Mouse (Mus musculus) lung, postnatal 36 days (tissue): ENCODE results near the gene Spata17.
A peak's percentile ranks its signal among the peaks of the same experiment; 100 is the strongest.

ENCODE experiments used
- DNase-seq: peaks from one replicate; pipeline ENCODE4 v3.0.0; 2022; ENCODE audit warnings: mixed read lengths

Gene Spata17

DNA sequence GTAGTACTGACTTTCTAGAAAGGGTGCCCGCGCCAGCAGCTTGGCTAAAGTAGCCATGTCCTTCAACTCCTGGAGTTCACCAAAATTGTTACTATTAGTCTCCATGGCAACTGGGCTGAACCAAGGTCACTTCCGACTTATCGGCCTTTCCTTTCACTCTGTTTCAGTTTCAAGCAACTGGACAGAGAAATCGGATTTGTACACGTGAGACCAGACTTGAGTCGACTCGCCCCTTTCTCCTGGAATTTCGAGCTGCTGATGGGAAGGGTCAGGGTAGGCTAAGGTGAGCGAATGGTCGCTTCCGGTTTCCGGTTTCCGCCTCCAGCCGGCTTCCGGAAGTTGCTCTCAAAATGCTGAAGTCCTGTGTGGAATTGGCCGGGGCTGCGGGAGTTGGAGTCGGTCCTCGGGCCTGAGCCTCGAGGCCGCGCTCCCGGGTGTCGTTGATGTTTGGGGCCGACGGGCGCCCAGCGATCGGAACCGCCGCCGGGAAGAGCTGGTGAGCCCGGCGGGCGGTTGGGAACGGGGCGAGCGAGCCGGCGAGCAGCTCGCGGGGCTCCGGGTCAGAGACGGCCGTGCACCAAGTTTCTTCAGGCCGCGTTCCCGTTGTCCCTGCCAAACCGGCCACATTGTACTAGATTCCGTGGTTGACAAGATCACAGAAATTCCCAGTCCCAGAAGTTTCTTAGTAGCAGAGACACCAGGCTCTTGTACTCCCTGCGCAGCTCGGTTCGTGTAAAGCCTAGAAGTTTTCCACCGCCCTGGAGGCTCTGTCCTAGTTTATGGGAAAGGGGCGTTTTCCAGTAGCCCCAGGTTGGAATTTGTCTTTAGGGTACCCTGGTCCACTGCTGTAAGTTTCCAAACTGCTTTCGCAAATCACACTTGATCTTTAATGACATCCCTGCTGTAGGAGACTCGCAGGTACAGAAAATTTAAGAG lies at the start of gene Spata17, which contains the start of gene Gpatch2:
Gene Spata17, minus strand, starts transcription at position 285 of the 936 bp plus-strand sequence.
Gene Gpatch2, plus strand, starts transcription at position 328 of the 936 bp plus-strand sequence.
- DNase-seq = peak; percentile 84

DNA sequence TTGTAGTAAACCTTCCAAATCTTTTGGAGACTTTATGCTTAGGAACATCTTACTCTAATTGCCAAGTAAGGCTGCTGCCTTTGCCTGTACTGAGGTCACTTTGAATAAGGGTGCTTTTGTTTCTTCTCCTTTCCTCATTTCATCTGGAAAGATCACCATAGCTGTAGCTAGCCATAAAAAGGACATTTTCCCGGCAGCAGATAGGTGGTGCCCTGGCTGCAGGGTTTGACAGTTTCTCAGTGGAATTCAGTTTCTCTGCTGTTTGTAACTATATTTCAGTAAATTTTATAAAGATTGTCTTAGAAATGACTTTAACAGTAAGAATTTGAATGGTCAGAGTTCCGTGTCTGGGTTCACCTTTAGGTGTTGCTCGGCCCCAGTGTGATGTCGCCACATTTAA lies 43.5 kb upstream of the Spata17 start:
- DNase-seq = no peak

DNA sequence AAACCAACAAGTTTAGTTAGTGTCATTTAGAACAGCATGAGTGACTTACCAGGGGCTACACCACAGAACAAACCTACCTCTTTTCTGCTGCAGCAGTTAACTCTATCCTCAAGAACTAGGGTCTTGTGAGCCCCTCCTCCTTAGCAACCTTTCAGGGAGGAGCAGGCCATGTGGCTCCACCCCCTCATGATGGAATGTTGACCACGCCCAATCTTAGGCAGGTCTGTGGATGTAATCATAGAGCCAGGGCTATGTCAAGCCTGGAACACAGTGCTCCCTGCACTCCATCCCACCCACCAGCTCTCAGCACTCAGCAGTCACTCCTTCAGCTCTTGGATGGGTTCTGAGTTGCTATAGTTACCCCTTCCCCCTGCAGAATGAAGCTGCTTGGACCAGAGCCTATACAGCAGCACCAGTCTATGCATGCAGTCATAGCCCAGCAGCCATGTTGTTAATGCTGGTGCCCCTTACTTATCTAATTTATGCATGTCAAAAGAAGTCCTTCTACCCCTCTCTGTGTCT lies 35.5 kb upstream of the Spata17 start:
- DNase-seq = no peak

DNA sequence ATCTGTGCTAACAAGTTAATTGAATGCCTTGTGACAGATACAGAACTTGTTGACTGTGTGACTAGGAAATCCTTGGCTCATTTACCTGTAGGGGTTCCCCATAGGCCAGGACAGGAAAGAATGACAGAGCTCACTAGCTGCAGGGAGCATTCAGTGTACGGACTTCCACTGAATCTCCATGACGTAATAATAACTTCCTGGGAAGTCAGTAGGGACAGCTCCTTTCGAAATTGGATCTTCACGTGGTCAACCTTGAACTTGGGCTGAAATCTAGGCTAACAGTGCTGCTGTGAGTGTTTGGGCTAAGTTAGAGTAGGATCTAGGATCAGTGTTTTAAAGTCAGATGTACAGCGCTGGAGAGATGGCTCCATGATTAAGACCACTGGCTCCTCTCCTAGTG lies 29.5 kb upstream of the Spata17 start:
- DNase-seq = no peak

DNA sequence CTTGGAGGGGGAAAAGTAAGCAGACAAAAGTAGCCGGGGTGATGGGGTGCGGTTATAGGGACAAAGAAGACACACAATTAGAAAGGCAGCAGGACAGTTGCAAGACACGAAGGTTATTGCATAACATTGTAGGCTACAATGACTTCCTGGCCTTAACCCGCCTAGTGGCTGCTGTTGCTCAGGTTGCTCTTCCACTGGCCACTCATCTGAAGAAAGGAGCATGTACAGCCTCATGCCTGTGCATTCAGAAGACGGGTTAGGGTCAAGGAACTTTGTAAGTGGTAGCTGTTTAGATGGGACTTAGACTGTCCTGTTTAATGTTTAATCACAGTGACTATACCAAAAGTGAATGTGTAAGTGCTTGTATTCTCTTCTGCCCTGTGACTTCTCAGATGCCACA lies 26.1 kb upstream of the Spata17 start:
- no peak for DNase-seq

DNA sequence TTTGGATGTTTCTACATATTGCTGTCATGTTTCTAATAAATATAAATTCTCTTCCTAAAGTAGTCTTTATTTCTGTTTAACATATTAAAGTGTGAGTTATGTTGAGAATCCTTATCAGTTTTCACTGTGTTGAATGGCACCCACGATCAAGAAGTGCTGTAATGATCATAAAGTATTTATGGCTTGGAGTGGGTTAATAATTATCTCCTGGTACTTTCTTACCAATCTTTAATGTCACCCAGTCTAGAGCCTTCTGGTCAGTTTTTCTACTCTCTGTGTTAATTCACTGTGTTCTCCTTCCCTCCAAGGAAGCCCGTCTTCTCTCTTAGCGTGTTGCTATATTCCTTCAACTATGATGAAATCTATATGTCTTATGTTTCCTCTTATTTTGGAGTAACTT lies 25.0 kb upstream of the Spata17 start:
- DNase-seq = no peak

DNA sequence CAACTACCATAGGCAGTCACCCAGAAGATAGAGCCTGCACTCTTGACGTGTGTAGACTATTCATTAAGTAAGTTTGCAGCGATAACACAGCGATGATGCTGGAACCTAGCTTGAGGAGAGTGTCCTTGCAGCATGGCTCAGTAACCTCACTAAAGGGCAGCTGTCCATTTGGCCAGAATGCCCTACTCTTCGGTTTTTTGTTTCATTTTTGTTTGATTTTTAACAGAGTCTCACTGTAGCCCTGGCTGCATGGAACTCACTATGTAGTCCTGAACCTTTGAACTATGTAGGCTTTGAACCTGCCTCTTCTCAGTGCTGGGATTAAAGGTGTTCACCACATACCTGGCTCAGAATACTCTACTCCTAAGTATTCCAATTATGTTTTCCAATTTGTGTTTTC lies 22.8 kb upstream of the Spata17 start:
- no peak for DNase-seq

DNA sequence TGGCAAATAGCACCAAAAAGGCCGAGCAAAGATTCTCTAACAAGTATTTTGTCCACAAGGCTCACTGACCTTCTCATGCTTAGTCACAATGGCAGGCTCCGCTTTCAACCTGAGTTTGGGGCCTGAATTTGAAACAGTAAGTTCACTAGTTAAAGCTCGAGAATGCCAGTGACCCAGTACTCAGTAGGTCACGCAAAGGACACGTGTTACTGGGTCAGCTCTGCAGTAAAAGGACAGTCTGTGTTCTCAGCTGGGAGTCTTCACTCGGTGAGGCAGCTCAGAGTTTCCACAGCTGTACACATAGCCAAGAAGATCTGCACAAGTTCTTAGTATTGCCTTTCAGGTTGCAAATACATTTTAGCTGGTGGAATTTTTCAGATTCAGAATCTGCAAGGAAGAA lies 21.0 kb upstream of the Spata17 start:
- no peak for DNase-seq

DNA sequence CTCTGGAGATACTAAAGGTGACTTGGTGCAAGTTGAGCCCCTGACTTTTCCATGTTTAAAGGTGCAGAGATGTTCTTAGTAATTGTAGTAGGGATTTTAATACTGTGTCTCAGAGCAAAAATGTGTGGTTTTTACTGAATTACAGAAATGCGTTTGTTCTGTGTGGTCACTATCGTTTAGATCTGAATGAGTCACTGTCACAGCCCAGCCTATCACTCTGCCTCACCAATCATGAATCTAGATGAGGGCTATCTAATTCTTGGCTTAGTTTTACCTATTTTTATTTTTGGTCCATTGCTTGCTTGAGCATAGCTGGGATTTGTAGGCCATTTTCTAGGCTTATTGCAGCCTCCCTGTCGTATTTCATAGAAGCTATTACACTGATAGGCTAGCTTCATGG lies 19.9 kb upstream of the Spata17 start:
- DNase-seq = no peak

DNA sequence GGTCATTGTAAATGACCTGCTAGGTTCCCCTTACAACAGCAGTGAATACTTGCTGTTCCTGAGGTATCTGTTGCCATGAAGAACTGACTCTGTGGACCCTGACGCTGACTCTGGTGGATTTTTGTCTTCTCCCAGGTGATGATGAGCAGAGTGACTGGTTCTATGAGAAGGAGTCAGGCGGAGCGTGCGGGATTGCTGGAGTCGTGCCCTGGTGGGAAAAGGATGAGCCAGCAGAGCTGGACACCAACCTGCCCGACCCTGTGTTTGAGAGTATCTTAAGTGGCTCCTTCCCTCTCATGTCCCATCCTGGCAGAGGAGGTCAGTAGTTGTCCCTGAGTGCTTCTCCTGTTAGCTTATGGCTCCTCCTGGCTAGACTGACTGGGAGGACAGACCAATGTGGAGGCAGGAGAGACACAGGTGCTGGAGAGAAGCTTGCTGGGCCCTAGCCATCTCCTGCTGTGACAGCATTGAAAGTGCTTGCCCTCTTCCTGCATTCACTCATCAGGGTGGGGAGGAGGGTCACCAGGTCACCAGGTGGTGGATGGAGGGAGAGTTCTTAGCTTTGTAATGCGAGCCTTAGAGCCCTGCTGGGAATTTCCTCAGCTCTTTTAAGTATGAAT lies 17.8 kb upstream of the Spata17 start:
- no peak for DNase-seq

DNA sequence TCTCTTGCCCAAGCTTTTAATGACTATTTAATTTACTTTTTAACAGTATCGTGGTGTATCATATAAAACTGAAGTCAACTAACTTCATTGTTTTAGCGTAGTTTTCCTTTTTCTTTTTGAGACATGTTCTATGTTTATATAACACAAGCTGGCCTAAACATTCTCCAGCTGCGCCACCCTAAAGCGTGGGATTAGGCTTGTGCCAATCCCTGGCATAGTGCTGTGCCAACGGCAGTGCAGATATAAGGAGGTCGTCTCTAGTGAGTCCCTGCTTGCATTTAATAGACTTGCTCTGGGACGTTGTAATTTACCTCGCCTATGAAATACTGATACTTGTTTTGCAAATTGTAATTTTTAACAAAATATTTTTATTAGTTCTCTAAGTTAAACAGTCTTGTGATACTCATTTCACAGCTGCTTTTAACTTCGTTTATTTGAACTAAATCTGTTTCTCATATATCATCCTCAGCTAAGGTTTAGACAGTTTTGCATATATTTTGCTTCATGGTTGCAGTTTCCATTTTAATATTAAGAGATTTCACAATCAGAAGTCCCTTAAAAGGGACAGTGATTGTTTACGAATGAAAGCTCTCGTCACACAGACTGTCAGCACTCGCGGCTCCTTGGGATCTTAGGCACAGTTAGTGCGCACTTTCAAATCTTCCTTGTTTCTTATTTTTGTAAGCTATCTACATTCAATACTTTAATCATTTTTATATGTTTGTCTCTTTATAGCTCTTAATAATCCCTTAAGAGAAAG lies 17.1 kb upstream of the Spata17 start:
- DNase-seq = no peak

DNA sequence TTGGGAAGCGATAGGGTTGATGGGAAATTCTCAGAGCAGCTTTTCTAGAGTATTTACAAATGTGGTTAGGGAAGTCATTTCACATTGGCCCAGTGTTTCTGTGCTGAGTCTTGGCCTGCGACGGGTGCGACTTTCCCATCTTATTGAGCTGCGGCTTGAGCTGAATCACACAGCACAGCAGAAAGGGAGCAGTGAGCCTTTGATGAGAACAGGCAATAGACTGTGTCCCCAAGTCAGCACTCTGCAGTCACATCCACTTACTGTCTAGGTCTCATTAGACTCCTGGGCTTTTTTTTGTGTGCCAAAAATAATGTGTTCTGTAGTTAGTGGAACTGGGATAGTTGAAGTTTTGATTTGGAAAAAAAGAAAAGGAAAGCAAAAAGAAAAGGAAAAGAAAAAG lies 15.0 kb upstream of the Spata17 start:
- no peak for DNase-seq

DNA sequence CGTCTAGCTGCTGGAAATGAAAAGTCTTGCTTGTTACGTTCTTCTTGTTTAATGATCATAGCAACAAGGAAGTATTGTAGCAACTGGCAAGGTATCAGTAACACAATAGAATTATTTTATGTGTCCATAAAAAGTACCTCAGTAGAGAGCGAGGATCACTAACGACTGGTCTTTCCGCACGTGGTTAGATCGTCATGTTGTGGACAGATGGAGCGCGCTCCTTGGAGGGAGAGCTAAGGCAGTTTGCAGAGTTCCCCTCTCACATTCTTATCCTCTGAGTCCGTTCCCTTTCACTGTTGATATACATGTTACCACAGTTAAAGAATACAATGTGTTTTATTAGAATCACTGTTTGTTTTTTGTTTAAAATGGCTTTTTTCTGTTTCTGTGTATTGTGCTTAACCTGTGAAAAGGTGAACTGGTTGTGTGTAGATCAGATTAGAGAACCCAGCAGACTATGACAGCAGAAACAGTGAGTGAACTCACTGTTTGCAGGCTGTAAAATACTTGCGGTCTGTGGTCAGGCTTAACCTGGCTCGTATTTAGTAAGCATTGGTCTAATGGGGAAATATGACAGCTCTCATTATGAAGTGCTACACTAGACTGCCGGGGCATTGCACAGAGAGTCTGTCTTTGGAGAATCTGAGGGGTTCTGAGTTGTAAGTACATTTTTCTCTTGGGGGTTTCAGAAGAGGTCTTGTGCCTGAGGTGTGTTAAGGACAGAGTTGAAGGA lies 13.3 kb upstream of the Spata17 start:
- no peak for DNase-seq

DNA sequence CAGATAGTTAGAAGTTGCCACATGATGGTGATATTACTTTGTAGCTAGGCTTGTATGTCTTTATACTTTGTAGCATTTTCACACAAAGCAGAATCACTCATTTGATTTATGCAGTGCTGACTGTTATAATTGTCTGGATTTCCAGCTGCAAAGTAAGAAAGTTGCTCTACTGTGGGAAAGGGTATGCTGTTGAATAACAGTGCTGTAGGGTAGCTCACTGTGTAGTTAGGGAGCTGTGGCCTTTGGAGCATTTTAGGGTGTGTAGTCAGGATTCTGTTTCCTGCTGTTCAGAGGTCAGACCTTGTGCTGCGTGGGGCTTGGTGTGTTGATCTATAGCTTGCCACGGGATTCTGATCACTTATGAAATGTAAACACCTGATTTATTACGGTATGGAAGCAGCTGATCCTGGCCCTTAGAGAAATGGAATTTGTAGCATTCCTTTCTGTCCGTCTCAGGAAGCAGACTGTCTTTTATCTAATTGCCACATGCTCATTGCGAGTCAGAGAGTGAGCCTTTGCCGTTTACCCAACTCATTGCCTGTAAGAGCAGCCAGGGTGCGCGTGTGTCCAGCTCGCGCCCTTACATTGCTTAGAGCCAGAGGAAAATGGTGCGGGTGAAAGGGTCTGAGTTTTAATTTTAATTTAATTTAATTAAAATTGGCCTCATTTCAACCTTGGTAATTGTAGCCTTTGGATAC lies 11.2 kb upstream of the Spata17 start:
- no peak for DNase-seq

DNA sequence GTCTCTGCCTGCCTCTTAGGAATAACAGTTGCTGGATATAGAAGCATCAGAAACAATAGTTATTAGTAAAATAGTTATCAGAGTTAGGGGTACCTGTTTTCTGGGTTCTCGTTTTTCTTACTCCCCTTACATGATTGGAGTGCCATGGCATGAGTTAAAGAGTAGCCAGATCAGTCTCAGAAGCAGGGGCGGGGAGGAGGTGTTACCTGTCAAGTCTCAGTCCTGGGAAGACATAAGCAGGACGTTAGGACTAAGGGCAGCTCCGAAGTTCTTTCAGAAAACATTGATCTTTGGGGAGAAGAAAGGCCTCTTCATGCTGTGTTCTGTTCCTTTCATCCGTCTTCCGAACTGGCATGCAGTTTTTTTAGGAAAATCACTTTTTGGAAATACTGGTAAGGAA lies 5.5 kb upstream of the Spata17 start:
- DNase-seq = no peak

DNA sequence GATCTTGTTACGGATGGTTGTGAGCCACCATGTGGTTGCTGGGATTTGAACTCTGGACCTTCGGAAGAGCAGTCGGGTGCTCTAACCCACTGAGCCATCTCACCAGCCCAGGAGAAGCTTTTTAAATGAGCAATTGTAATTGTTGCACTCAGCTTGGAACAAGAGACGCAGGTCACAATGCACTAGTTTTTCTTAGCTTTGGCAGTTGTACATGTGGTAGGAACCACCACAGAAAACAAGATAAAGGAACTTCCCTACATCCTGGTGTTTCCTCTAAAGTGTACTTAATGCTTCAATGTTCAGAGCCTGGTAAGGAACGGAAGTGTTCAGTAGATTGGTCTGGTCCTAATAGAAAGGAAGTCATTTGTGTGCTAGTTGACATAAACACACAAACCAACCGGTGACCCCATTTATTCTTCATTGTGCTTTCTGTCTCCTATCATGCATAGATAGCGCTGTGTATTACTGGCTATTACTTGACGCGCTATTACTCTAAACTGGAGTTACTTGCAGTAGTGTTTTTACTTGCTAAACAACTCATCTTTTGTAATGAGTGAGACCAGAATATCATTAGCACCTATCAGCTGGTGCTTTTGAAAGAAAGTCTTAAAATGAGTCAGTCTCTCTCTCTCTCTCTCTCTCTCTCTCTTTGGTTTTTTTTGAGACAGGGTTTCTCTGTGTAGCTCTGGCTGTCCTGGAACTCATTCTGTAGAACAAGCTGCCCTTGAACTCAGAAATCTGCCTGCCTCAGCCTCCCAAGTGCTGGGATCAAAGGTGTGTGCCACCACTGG lies 1.6 kb upstream of the Spata17 start:
- DNase-seq = no peak

DNA sequence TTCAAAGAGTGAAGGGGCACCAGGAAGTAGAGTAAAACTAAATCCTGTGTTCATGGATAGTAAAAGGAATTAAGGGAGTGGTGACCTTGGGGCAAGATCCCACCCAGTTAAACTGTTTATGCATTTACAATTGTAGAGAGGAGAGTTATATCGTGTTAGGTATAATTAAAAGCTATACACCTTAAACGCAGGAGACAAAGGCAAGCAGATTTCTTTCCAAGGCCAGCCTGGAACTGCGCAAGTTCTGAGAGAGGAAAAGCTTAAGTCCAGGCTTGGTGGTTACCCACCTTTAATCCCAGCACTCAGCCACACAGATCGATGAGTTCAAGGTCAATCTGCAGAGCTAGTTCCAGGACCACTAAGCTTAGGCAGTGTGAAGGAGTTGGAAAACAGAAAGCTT lies 4.5 kb downstream of the Spata17 start:
- no peak for DNase-seq

DNA sequence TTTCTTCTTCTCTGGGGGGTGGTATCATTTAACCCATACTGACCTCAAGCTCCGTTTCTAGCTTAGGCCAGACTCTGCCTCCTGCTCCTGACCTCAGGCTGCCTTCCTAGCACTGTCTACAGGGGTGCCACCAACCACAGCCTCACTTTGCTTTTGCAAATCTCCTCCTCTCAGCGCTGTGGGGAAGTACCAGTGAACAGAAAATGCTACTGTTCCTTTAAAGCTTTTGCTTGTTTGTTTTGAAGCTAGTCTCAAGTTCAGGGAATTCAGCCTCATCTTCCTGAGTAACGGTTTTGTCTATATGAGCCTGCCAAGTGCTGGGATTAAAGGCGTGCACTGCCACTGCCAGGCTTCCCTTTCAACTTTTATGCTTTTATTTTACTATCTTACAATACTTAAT lies 5.8 kb downstream of the Spata17 start:
- DNase-seq = no peak

DNA sequence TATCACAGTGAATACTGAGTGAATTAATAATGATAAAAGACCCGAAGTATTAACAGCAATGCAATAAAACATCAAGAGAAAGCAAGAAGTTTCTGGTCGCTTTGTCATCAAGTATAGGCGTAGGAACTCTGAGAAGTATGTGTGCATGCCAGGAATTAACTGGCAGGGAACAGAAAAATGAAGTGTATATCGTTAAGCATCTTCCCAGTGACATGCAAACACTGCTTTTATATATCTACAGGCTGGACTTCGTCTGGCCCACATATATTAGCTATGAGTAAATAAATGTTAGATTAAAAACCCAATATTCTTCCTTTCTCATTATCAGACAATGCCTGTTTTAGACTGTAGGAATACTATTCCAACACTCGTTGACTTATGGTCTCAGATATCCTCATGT lies 9.8 kb downstream of the Spata17 start:
- DNase-seq = no peak

DNA sequence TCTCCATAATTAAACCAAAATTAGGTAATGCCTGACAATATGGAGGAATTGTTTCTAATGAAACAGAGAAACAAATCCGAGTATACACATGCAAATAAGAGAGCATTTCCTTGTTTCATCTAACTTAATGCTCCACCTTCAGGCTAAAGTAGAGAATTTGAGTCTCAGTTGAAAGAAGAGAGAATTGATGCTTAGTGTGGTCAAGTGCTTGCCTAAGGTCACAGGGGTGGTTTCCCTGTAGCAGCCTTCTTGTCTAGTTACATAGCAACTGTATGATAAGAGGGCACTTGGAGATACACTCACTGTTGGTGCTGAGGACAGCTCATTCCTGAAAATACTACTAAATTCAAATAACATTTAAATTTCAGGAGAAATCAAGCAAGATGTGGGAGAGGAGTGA lies 36.7 kb downstream of the Spata17 start:
- no peak for DNase-seq

DNA sequence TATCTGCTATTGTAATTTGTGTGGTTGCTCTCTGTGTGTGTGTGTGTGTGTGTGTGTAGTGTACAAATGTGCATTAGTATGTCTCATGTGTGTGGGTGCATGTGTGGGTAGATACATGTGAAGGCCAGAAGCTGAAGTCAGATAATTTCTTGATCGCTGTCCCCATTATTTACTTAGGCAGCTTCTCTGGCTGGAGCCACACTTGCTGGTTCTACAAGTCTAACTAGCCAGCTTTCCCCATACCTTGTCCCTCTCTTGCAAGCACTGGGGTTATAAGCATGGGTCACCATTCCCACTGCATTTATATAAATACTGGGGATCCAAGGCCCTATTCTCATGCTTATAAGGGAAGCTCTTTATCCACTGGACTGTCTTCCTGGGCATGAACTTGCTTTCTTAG lies 39.3 kb downstream of the Spata17 start:
- no peak for DNase-seq
